Mouse (Mus musculus): Measurements from ENCODE around the gene Ces1b.

Gene Ces1b

GRCm38 (mm10) chr8:93079887-93080286 is at the start of gene Ces1b:
Gene Ces1b, minus strand, starts transcription at chr8:93080017.
- DNase-seq (ENCODE audit: low spot score), result no peak

GRCm38 (mm10) chr8:93126476-93126875 is 46.7 kb upstream of the Ces1b start:
- DNase-seq (ENCODE audit: low spot score), result no peak

GRCm38 (mm10) chr8:93122005-93122404 is 42.2 kb upstream of the Ces1b start:
- DNase-seq (ENCODE audit: low spot score), result no peak

- DNase-seq (ENCODE audit: low spot score), result no peak
These were observed 15.6 kb upstream of the Ces1b start for GRCm38 (mm10) chr8:93095376-93095775.

GRCm38 (mm10) chr8:93091324-93091723 is 11.5 kb upstream of the Ces1b start:
- DNase-seq (ENCODE audit: low spot score), result no peak

- no peak for DNase-seq (ENCODE audit: low spot score)
These were observed 8.9 kb upstream of the Ces1b start for GRCm38 (mm10) chr8:93088686-93089122.

- no peak for DNase-seq (ENCODE audit: low spot score)
These were observed 8.4 kb upstream of the Ces1b start for GRCm38 (mm10) chr8:93088193-93088592.

GRCm38 (mm10) chr8:93075251-93075650 is 4.6 kb downstream of the Ces1b start:
- DNase-seq (ENCODE audit: low spot score), result no peak

- no peak for DNase-seq (ENCODE audit: low spot score)
These were observed 16.2 kb downstream of the Ces1b start for GRCm38 (mm10) chr8:93063416-93064117.

GRCm38 (mm10) chr8:93059185-93059584 is 20.6 kb downstream of the Ces1b start:
- DNase-seq (ENCODE audit: low spot score), result peak; percentile 81

GRCm38 (mm10) chr8:93055238-93055637 is 24.6 kb downstream of the Ces1b start:
- no peak for DNase-seq (ENCODE audit: low spot score)

- DNase-seq (ENCODE audit: low spot score), result no peak
These were observed 31.1 kb downstream of the Ces1b start for GRCm38 (mm10) chr8:93048510-93049416.

- no peak for DNase-seq (ENCODE audit: low spot score)
These were observed 31.7 kb downstream of the Ces1b start, which contains the start of gene Ces1a for GRCm38 (mm10) chr8:93048092-93048491. Gene Ces1a, minus strand, starts transcription at chr8:93048192.

GRCm38 (mm10) chr8:93043083-93043482 is 36.7 kb downstream of the Ces1b start:
- no peak for DNase-seq (ENCODE audit: low spot score)

GRCm38 (mm10) chr8:93040776-93041567 is 38.8 kb downstream of the Ces1b start:
- no peak for DNase-seq (ENCODE audit: low spot score)

- DNase-seq (ENCODE audit: low spot score), result no peak
These were observed 39.6 kb downstream of the Ces1b start for GRCm38 (mm10) chr8:93040256-93040655.

GRCm38 (mm10) chr8:93038831-93039230 is 41.0 kb downstream of the Ces1b start:
- DNase-seq (ENCODE audit: low spot score), result no peak

- no peak for DNase-seq (ENCODE audit: low spot score)
These were observed 49.2 kb downstream of the Ces1b start for GRCm38 (mm10) chr8:93030664-93031063.

- no peak for DNase-seq (ENCODE audit: low spot score)
These were observed 58.1 kb downstream of the Ces1b start for GRCm38 (mm10) chr8:93021738-93022137.

- DNase-seq (ENCODE audit: low spot score), result no peak
These were observed 65.5 kb downstream of the Ces1b start for GRCm38 (mm10) chr8:93014300-93014699.

GRCm38 (mm10) chr8:93012226-93012625 is 67.6 kb downstream of the Ces1b start:
- no peak for DNase-seq (ENCODE audit: low spot score)

- DNase-seq (ENCODE audit: low spot score), result peak; percentile 94
These were observed 68.4 kb downstream of the Ces1b start for GRCm38 (mm10) chr8:93011439-93011838.
